Mouse (Mus musculus): Measurements from ENCODE around the gene Cfap58. TPM values are rescaled to one million over a fixed set of nuclear protein-coding genes. Genes with fewer than 3 reads are reported as not detected.

Cfap58 gene
- polyA plus RNA-seq, 1 experiment from 2014 or later: 0.20 TPM

DNA sequence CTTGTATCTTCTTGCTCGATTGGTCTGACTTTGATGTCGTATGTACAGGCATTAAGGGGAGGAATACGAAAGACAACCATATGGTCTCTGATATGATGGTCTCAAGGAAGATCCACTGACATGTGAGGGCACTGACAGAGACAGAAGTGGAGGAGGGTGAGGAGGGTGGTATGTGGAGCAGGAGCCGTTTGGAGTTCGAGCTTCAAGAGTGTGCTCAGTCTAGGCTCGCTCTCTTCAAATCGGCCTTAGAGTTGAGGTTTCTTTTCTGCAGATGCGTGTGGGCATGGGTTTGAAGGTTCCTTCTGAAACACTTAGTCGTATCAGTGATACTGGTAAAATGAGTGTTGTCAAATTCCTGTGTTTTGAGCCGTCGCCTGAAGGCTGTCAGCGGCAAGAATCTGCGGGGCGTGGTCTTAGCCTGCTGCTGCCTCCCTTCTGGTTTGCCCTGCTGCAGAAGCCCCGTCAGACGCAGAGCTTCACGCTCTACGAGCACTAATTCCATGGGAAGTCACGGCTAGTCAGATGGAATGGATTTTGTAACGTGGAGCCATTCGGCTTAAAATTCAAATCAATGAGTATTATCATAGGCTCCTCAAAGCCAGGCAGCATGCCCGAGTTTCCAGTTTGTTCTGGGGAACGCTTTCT lies 9.5 kb downstream of the Cfap58 start:
- WGBS: 68% methylated on average over 23 of the region's 23 CpGs
- Histone ChIP-seq H3K9me3 (no peaks in the 10 kb centered on the region), H3K27ac (no peak overlapping the region), H3K4me2 (replicated peaks) (no peak overlapping the region), H3K36me3 (no peaks in the 10 kb centered on the region), H3K4me1 (no peaks in the 10 kb centered on the region), H3K9ac (no peak overlapping the region), H3K27me3 (replicated peaks) (no peaks in the 10 kb centered on the region), H3K4me3 (no peak overlapping the region)
- ATAC-seq (ENCODE audit: low FRiP score, low read depth): no peak

DNA sequence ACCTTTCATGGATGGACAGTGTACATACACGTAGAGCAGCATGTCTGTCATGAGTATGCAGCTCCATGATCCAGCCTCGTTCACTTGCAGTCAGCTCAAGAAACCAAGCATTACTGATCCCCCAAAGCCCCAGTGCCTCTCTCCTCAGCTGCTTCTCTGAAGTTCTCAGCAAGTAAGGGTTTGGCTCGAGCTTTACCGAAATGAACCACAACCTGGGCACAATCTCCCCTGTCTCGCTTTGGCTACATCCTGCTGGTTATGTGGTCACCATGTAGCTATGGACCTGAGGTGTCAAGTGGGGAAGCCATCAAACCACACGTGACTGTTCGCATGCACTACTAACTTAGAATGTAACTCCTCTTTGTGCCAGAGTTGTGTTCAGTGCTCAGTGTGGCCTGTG lies 13.5 kb downstream of the Cfap58 start:
- Histone ChIP-seq H3K27me3 (replicated peaks) (no peaks in the 10 kb centered on the region), H3K27ac (no peak overlapping the region), H3K4me1 (peaks cover 6% of the 10 kb centered on the region; the same call in 1 of the 2 replicates), H3K4me3 (no peak overlapping the region), H3K4me2 (replicated peaks) (no peak overlapping the region), H3K36me3 (no peaks in the 10 kb centered on the region), H3K9ac (no peak overlapping the region), H3K9me3 (no peaks in the 10 kb centered on the region)
- 87% methylated on average over 7 of the region's 7 CpGs for WGBS
- no peak for ATAC-seq (ENCODE audit: low FRiP score, low read depth)

DNA sequence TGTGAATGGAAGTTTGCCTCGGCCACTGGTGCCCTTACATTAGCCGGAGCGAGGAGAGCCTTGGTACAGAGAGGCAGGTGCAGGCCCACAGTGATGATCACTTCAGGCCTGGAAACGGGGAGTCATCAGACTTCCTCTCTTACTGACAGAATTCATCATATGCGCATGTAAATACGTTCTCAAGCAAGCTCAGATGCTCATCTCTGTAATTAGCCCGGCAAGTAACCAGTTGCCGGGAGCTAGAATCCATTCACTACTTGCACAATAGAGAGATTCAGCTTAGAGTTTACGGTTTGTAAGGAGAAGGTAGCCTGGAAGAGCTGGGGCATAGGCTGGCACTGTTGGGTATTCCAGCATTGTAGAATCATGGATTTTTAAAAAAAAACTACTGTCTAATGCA lies 15.7 kb downstream of the Cfap58 start:
- 59% methylated on average over 9 of the region's 9 CpGs for WGBS
- H3K4me1 ChIP-seq: peaks cover 6% of the 10 kb centered on the region; the same call in 1 of the 2 replicates
- no peaks in the 10 kb centered on the region for H3K36me3 ChIP-seq
- no peak overlapping the region for H3K27ac ChIP-seq
- no peak overlapping the region for H3K4me3 ChIP-seq
- H3K4me2 ChIP-seq (replicated peaks): no peak overlapping the region
- no peaks in the 10 kb centered on the region for H3K9me3 ChIP-seq
- H3K9ac ChIP-seq: no peak overlapping the region
- ATAC-seq (ENCODE audit: low FRiP score, low read depth): no peak
- H3K27me3 ChIP-seq (replicated peaks): no peaks in the 10 kb centered on the region

DNA sequence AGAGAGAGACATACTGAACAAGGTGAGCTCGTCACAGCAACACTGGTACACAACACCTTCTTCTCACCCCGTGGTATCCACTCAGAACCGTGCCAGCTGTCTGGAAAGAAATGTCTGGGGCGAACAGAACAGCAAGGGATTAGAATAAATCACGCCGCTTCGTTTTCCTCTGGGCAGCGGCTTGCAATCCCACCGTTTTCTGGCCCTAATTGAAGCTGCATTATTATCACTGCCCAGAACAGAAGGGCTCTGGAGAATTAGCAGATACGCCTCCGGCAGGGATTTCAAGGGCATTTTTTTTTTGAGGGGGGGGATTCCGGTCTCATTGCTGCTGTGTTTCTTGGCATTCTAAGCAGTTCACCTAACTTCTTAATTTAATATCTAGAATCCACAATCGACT lies 20.7 kb downstream of the Cfap58 start:
- Histone ChIP-seq H3K4me1 (peaks cover 1% of the 10 kb centered on the region; the same call in 1 of the 2 replicates), H3K4me3 (no peak overlapping the region), H3K27ac (no peak overlapping the region), H3K9ac (no peak overlapping the region), H3K36me3 (no peaks in the 10 kb centered on the region), H3K27me3 (replicated peaks) (no peaks in the 10 kb centered on the region), H3K9me3 (no peaks in the 10 kb centered on the region), H3K4me2 (replicated peaks) (no peak overlapping the region)
- no peak for ATAC-seq (ENCODE audit: low FRiP score, low read depth)
- 71% methylated on average over 13 of the region's 13 CpGs for WGBS

DNA sequence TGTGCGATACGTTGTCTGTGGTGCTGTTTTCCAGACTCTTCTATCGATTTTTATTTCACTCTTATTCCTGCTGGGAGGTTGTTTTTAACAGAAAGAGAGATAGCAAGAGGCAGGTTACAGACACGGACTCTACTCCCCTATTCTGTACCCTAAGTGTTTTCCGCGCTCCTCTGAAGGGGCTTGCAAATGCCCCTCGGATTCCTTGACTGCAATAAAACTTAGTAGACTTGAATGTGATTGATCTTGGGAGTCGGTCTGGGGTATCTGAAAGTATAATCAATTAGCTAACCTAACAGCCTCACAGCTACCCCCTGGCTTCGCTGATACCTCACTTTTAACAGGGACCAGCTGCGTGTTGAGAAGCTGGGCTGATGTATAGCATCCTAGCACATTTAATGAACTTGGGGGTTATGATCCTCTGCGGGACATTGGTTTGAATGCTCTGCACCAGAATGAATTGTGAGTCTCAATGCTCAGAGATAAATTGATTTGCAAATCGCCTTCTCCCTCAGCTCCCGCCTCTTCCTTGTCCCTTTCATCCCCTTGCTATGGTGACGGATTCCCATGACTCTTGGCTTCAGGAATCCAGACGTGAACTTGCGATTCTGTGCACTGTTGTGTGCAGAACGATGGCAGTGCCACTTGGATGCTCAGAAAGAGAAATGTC lies 31.7 kb downstream of the Cfap58 start:
- H3K36me3 ChIP-seq: no peaks in the 10 kb centered on the region

DNA sequence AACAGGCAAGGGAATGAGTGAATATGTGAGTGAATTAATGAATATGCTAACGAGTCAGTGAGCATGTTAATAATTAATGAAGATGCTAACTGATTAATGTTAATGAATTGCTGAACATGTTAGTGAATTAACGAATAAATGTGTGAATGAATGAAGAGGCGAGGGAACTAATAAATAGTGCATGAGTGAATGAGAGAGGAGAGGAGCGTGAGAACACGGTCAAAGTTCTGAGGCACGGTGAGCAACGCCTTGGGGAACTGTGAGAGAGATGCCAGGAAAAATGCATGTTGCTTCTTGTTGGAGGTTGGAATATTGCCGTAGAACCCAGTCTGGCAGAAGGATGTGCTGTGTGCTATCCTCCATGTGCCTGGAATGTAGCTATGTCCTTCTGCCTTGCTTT lies 33.6 kb downstream of the Cfap58 start:
- Histone ChIP-seq H3K36me3 (no peaks in the 10 kb centered on the region), H3K4me2 (replicated peaks) (no peak overlapping the region), H3K27me3 (replicated peaks) (no peaks in the 10 kb centered on the region), H3K4me1 (peaks cover 11% of the 10 kb centered on the region), H3K27ac (no peak overlapping the region), H3K9ac (no peak overlapping the region), H3K9me3 (no peaks in the 10 kb centered on the region), H3K4me3 (no peak overlapping the region)
- 85% methylated on average over 8 of the region's 8 CpGs for WGBS
- no peak for ATAC-seq (ENCODE audit: low FRiP score, low read depth)

More for the DNA sequence above, 31.7 kb downstream of the Cfap58 start:
- H3K9me3 ChIP-seq: no peaks in the 10 kb centered on the region
- H3K4me2 ChIP-seq (replicated peaks): peak overlapping the region; percentile 48
- H3K4me1 ChIP-seq: peaks cover 11% of the 10 kb centered on the region
- H3K9ac ChIP-seq: no peak overlapping the region
- ATAC-seq (ENCODE audit: low FRiP score, low read depth): peak; percentile 82
- no peak overlapping the region for H3K27ac ChIP-seq
- H3K4me3 ChIP-seq: no peak overlapping the region
- H3K27me3 ChIP-seq (replicated peaks): no peaks in the 10 kb centered on the region
- 26% methylated on average over 17 of the region's 17 CpGs for WGBS

DNA sequence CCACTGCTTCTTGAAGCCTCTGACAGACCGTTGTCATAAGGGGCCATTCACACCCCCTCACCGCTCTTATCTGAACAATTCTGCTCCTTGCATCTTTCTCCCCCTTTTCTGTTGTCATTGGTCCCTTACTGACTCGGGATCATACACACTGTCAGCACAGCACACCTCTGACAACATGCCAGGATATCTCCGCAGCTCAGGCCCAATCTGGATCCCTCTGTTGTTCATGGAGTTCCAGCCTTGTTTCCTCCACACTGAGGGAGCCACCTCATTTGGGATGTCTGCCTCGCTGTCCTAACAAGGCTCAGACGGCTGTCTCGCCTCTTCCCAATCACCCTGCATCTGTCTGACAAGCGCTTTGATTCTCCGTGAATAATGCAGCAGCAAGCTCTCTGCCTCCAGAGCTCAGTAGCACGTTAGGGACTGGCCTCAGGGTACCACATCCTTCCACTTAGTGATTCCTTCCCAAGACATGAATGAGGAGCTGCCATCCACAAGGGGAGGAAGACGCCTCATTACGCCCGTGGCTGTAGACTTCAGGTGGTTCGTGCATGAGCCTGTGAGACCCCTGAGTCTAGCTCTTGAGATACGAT lies 40.7 kb downstream of the Cfap58 start:
- no peak for ATAC-seq (ENCODE audit: low FRiP score, low read depth)
- 72% methylated on average over 15 of the region's 15 CpGs for WGBS

DNA sequence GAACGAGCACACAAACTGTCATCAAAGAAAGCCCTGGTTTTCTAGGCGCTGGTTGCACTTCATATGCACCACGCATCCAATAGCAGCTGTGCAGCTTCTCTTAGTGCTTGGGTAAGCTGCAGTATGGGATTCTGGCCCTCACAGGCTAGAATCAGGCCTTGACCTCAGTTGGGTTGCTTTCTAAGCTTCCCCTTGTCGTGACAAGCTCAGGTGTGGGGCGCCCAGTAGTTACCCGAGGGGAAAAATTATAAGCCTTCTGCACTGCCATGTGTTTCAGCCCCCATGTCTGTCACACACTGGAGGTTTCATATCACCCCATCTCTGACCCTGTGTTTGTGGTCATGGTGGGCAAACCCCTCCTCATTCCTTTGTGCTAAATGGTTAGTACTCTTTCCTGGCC lies 42.0 kb downstream of the Cfap58 start:
- no peak for ATAC-seq (ENCODE audit: low FRiP score, low read depth)
- Histone ChIP-seq H3K4me2 (replicated peaks) (no peak overlapping the region), H3K9ac (no peak overlapping the region), H3K27ac (no peak overlapping the region), H3K4me3 (no peak overlapping the region), H3K36me3 (no peaks in the 10 kb centered on the region), H3K9me3 (no peaks in the 10 kb centered on the region), H3K4me1 (no peaks in the 10 kb centered on the region), H3K27me3 (replicated peaks) (no peaks in the 10 kb centered on the region)
- 84% methylated on average over 6 of the region's 6 CpGs for WGBS

More for the DNA sequence above, 40.7 kb downstream of the Cfap58 start:
- Histone ChIP-seq H3K27ac (no peak overlapping the region), H3K4me3 (no peak overlapping the region), H3K9ac (no peak overlapping the region), H3K4me2 (replicated peaks) (no peak overlapping the region), H3K4me1 (no peaks in the 10 kb centered on the region), H3K9me3 (no peaks in the 10 kb centered on the region), H3K36me3 (no peaks in the 10 kb centered on the region), H3K27me3 (replicated peaks) (no peaks in the 10 kb centered on the region)

DNA sequence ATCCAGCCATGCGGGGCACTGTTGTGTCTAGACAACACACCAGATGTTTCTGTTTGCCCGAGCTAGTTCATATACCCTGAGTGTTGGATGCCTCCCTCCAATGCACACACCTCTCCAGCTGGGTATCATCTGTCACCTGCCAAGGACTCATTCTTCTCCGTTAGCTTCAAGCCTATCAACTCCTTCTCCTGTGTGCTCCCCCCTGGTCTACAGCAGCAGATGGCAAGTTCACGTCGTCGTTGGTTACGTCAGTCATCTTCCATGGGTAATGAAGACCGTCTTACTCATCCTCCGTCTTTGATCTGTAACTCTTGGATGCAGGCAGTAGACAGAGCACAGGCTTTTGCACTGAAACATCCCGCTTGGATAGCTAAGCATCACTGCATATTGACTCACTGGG lies 42.8 kb downstream of the Cfap58 start:
- no peak for ATAC-seq (ENCODE audit: low FRiP score, low read depth)
- Histone ChIP-seq H3K4me2 (replicated peaks) (no peak overlapping the region), H3K4me1 (no peaks in the 10 kb centered on the region), H3K27me3 (replicated peaks) (no peaks in the 10 kb centered on the region), H3K9me3 (no peaks in the 10 kb centered on the region), H3K27ac (no peak overlapping the region), H3K36me3 (no peaks in the 10 kb centered on the region), H3K4me3 (no peak overlapping the region), H3K9ac (no peak overlapping the region)
- 73% methylated on average over 10 of the region's 10 CpGs for WGBS

DNA sequence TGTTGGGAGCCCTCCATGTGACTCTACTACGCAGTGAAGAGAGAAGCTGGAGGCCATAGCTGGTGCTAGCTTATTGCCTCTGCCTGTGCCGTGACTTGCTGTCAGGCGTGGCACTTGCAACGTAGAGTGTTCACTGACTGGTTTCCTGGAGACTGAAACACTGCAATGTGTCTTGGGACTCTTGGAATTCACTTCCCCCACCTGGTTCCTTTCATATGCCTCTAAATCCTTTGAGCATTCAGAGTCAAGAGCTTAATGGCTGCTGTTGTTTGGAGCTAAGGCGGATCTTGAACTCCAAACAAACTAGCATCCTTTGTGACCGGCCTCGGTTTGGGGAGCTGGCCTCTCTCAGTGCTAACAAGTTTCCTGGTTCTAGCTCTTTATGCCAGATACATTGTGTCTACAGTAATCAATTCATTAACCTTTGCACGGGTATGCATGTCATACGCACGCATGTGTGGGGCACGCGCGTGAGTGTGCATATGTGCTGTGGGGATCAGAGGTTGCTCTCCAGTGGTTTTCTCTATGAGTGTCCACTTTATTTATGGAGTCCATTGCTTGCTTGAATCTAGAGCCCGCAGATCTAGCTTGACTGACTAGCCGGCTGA lies 48.2 kb downstream of the Cfap58 start:
- H3K4me2 ChIP-seq (replicated peaks): no peak overlapping the region
- no peak overlapping the region for H3K9ac ChIP-seq
- no peaks in the 10 kb centered on the region for H3K36me3 ChIP-seq
- H3K4me1 ChIP-seq: no peaks in the 10 kb centered on the region
- 90% methylated on average over 15 of the region's 15 CpGs for WGBS
- no peak overlapping the region for H3K27ac ChIP-seq
- no peaks in the 10 kb centered on the region for H3K9me3 ChIP-seq
- no peak for ATAC-seq (ENCODE audit: low FRiP score, low read depth)
- H3K27me3 ChIP-seq (replicated peaks): no peaks in the 10 kb centered on the region
- no peak overlapping the region for H3K4me3 ChIP-seq

DNA sequence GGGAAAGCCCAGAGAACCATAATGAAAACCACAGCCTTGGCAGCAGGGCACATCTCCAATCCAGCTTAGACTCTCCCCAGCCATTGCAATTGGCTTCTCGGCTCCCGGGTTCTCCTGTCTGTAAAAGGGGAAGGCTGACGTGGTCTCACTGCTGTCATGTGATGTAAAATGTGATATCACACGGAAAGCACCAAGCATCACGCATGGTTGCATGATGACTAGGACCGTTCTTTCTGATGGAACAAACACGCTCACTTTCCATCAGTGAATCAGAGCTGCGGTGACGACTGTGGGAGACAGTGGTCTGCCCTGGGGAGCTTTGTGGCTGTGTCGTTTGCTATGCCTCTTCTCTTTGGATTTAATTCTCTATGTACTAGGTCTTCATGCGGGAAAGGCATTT lies 50.5 kb downstream of the Cfap58 start:
- no peak overlapping the region for H3K9ac ChIP-seq
- H3K4me1 ChIP-seq: no peaks in the 10 kb centered on the region
- H3K9me3 ChIP-seq: no peaks in the 10 kb centered on the region
- WGBS: 86% methylated on average over 11 of the region's 11 CpGs
- H3K4me3 ChIP-seq: no peak overlapping the region
- no peaks in the 10 kb centered on the region for H3K27me3 ChIP-seq (replicated peaks)
- H3K27ac ChIP-seq: no peak overlapping the region
- no peaks in the 10 kb centered on the region for H3K36me3 ChIP-seq
- no peak overlapping the region for H3K4me2 ChIP-seq (replicated peaks)
- ATAC-seq (ENCODE audit: low FRiP score, low read depth): no peak

DNA sequence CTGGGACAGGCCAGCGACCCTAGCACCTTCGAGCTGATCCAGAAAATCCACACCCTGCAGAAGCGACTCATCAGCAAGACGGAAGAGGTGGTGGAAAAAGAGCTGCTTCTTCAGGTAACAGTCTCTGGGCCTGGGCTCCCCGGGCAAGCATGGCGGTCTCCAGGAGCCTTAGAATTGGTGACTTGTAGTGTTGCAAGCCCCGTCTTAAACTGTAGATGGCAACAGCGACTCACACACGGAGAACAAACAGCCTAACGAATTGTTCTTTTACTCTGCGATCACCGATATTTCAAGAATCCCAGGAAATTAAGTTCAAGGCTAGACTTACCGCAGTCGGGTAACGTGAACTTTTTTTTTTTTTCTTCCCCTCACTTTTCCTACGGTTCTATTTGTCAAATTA lies 51.0 kb downstream of the Cfap58 start:
- WGBS: 34% methylated on average over 16 of the region's 16 CpGs
- Histone ChIP-seq H3K4me1 (no peaks in the 10 kb centered on the region), H3K9ac (no peak overlapping the region), H3K27ac (no peak overlapping the region), H3K4me2 (replicated peaks) (no peak overlapping the region), H3K27me3 (replicated peaks) (no peaks in the 10 kb centered on the region), H3K36me3 (no peaks in the 10 kb centered on the region), H3K4me3 (no peak overlapping the region), H3K9me3 (no peaks in the 10 kb centered on the region)
- ATAC-seq (ENCODE audit: low FRiP score, low read depth): peak; percentile 23; the same call in 1 of the 2 replicates
